Mouse (Mus musculus): ENCODE measurements around the gene Ikzf4. TPM values are rescaled to one million over a fixed set of nuclear protein-coding genes. Genes with fewer than 3 reads are reported as not detected.

Ikzf4 gene
- polyA plus RNA-seq, 1 experiment from 2014 or later = 0.18 TPM

DNA sequence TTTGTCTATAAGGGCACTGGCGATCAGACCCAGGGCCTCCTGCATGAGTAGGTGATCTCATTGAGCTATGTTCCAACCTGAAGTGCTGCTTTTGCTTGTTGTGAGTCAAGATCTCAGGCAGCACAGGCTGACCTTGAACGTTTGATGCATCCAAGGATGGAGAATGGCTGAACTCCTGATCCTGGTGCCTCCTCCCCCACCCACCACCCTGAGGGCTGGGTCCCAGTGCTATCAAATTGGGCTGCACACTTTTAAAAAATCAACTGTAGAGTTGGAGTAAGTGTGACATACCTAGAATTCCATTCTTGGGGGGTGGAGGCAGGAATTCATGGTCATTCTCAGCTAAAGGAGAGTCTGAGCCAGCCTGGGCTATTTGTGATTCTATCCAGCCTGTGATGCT lies 39.3 kb downstream of the Ikzf4 start:
- WGBS (ENCODE audit: insufficient replicate concordance) = 45% methylated on average over 2 of the region's 2 CpGs
- Histone ChIP-seq H3K27me3 (ENCODE audit: insufficient read depth, low read length) (no peaks in the 10 kb centered on the region), H3K4me3 (ENCODE audit: low read depth, low read length) (no peak overlapping the region), H3K36me3 (replicated peaks; ENCODE audit: insufficient read depth, low read length) (no peaks in the 10 kb centered on the region), H3K9me3 (ENCODE audit: low read length) (no peaks in the 10 kb centered on the region), H3K4me1 (ENCODE audit: insufficient read depth) (peaks cover 3% of the 10 kb centered on the region; the same call in 1 of the 2 replicates), H3K27ac (ENCODE audit: low read depth) (no peak overlapping the region), H3K9ac (replicated peaks) (no peak overlapping the region), H3K4me2 (ENCODE audit: low read depth, low read length) (no peak overlapping the region)
- TF ChIP-seq CTCF (IDR thresholded peaks at IDR 0.05; ENCODE audit: low read depth) (no peak), EP300 (IDR thresholded peaks at IDR 0.05; ENCODE audit: low read depth) (no peak)
- DNase-seq (no peak), ATAC-seq (no peak)

DNA sequence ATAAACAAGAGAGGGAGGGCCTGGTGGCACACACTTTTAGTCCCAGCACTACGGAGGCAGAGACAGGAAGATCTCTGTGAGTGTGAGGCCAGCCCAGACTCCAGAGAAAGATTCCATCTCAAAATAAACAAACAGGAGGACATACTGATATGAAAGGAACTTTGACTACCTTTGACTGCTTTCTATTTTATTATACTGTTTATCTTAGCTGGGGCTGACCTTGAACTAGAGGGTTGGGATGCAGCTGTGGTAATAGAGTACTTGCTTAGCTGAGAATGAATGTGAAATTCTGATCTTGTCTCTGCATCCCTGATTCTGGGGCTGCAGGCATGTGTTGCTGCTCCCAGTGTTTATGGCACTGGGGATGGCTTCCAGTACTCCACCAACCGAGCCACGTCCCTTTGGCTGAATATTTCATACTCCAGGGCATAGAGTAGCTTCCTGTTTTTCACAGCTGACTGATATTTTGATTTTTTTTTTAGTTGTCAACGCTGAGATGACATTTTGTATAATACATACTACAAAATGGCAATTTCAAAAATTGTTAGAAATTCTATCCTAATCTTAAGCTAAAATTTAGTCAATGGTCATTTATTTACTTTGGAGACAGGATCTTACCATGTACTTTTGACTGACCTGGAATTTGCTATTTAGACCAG lies 43.2 kb downstream of the Ikzf4 start:
- H3K27me3 ChIP-seq (ENCODE audit: insufficient read depth, low read length) = no peaks in the 10 kb centered on the region
- no peak overlapping the region for H3K4me3 ChIP-seq (ENCODE audit: low read depth, low read length)
- no peak for ATAC-seq
- no peak for DNase-seq
- no peaks in the 10 kb centered on the region for H3K9me3 ChIP-seq (ENCODE audit: low read length)
- WGBS (ENCODE audit: insufficient replicate concordance) = 47% methylated on average over 4 of the region's 4 CpGs
- peaks cover 5% of the 10 kb centered on the region; the same call in 1 of the 2 replicates for H3K4me1 ChIP-seq (ENCODE audit: insufficient read depth)
- H3K9ac ChIP-seq (replicated peaks) = no peak overlapping the region
- TF ChIP-seq EP300 (IDR thresholded peaks at IDR 0.05; ENCODE audit: low read depth) = no peak
- no peak for TF ChIP-seq CTCF (IDR thresholded peaks at IDR 0.05; ENCODE audit: low read depth)
- no peak overlapping the region for H3K4me2 ChIP-seq (ENCODE audit: low read depth, low read length)
- H3K36me3 ChIP-seq (replicated peaks; ENCODE audit: insufficient read depth, low read length) = no peaks in the 10 kb centered on the region
- H3K27ac ChIP-seq (ENCODE audit: low read depth) = no peak overlapping the region

DNA sequence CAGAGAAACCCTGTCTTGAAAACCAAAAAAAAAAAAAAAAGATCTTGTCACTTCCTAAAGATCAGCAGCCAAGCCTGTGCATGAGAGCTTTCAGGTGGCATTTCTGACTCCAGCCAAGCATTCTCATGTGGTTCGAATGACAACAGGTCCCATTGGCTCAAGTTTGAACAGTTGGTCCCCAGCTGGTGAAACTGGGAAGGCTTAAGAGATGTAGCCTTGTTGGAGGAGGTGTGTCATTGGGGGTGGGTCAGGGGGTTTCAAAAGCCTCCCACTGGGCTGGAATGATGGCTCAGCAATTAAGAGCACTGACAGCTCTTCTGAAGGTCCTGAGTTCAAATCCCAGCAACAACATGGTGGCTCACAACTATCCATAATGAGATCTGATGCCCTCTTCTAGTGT lies 44.3 kb downstream of the Ikzf4 start:
- no peak for ATAC-seq
- H3K9me3 ChIP-seq (ENCODE audit: low read length) = no peaks in the 10 kb centered on the region
- no peak overlapping the region for H3K9ac ChIP-seq (replicated peaks)
- no peak for TF ChIP-seq CTCF (IDR thresholded peaks at IDR 0.05; ENCODE audit: low read depth)
- no peak for TF ChIP-seq EP300 (IDR thresholded peaks at IDR 0.05; ENCODE audit: low read depth)
- no peak overlapping the region for H3K4me3 ChIP-seq (ENCODE audit: low read depth, low read length)
- WGBS (ENCODE audit: insufficient replicate concordance) = 75% methylated on average over 1 of the region's 1 CpGs
- H3K4me2 ChIP-seq (ENCODE audit: low read depth, low read length) = no peak overlapping the region
- no peak for DNase-seq
- no peaks in the 10 kb centered on the region for H3K27me3 ChIP-seq (ENCODE audit: insufficient read depth, low read length)
- H3K4me1 ChIP-seq (ENCODE audit: insufficient read depth) = peaks cover 5% of the 10 kb centered on the region; the same call in 1 of the 2 replicates
- no peaks in the 10 kb centered on the region for H3K36me3 ChIP-seq (replicated peaks; ENCODE audit: insufficient read depth, low read length)
- no peak overlapping the region for H3K27ac ChIP-seq (ENCODE audit: low read depth)

DNA sequence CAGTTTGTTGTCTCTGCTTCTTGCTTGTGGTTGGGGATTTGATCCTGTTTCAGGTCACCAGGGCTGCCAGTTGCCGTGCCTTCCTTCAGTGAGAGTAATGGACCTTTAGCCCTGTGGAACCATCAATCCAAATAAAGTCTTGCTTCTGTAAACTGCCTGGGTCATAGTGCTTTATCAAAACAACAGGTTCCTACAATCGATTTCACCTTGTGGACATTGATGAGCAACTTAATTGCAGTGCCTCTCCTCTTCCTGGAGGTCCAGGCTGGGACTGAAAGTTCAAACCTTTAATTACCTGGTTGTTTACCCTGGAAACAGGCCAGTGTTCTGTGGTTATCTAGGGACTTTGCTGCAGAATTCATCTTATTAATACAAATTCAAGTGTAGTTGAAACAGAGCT lies 47.3 kb downstream of the Ikzf4 start:
- ATAC-seq (peak; percentile 75), DNase-seq (no peak)
- no peaks in the 10 kb centered on the region for H3K36me3 ChIP-seq (replicated peaks; ENCODE audit: insufficient read depth, low read length)
- H3K9me3 ChIP-seq (ENCODE audit: low read length) = no peaks in the 10 kb centered on the region
- peak overlapping the region; percentile 16; the same call in 1 of the 2 replicates for H3K27ac ChIP-seq (ENCODE audit: low read depth)
- H3K9ac ChIP-seq (replicated peaks) = no peak overlapping the region
- WGBS (ENCODE audit: insufficient replicate concordance) = 33% methylated on average over 2 of the region's 2 CpGs
- H3K4me1 ChIP-seq (ENCODE audit: insufficient read depth) = peaks cover 5% of the 10 kb centered on the region; the same call in 1 of the 2 replicates
- TF ChIP-seq CTCF (IDR thresholded peaks at IDR 0.05; ENCODE audit: low read depth) (no peak), EP300 (IDR thresholded peaks at IDR 0.05; ENCODE audit: low read depth) (peak; percentile 66)
- H3K4me3 ChIP-seq (ENCODE audit: low read depth, low read length) = no peak overlapping the region
- no peak overlapping the region for H3K4me2 ChIP-seq (ENCODE audit: low read depth, low read length)
- no peaks in the 10 kb centered on the region for H3K27me3 ChIP-seq (ENCODE audit: insufficient read depth, low read length)

DNA sequence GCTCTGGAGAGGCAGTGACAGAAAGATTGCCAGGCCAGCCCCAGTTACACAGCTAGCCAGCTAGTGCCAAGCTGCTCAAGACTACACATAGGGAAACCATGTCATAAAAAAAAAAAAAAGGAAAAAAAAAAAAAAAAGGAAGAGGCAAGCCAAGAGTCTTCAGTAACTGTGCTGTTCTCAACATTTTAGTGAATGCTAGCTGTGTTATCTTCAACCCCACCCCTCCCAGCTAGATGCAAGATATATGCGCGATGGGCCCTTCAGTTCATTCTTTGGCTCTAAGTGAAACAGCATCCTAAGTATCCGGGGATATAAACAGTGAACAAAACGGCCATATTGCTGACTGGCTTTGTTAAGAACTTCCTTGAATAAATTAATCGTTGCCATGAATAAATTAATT lies 53.0 kb downstream of the Ikzf4 start:
- H3K4me2 ChIP-seq (ENCODE audit: low read depth, low read length) = no peak overlapping the region
- no peaks in the 10 kb centered on the region for H3K9me3 ChIP-seq (ENCODE audit: low read length)
- H3K4me3 ChIP-seq (ENCODE audit: low read depth, low read length) = no peak overlapping the region
- WGBS (ENCODE audit: insufficient replicate concordance) = 64% methylated on average over 5 of the region's 5 CpGs
- H3K27me3 ChIP-seq (ENCODE audit: insufficient read depth, low read length) = peaks cover 29% of the 10 kb centered on the region
- TF ChIP-seq EP300 (IDR thresholded peaks at IDR 0.05; ENCODE audit: low read depth) (no peak), CTCF (IDR thresholded peaks at IDR 0.05; ENCODE audit: low read depth) (no peak)
- DNase-seq = no peak
- no peak for ATAC-seq
- no peak overlapping the region for H3K27ac ChIP-seq (ENCODE audit: low read depth)
- H3K4me1 ChIP-seq (ENCODE audit: insufficient read depth) = peaks cover 4% of the 10 kb centered on the region; the same call in 1 of the 2 replicates
- H3K9ac ChIP-seq (replicated peaks) = no peak overlapping the region
- H3K36me3 ChIP-seq (replicated peaks; ENCODE audit: insufficient read depth, low read length) = no peaks in the 10 kb centered on the region

DNA sequence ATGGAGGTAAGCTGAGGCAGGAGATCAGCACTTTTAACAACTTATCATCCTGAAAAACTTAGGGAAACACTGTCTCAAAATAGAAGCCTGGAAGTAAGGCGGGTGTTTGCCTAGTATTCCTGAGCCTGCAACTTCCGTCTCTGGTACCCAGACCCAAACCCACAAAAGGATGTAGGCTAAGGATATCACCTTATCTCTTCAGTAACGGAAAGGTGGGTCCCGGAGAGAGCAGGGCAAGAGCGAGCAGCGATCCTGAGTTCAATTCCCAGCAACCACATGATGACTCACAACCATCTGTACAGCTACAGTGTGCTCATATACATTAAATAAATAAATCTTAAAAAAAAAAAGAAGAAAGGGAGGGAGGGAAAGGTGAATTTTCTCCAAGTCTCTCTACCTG lies 54.4 kb downstream of the Ikzf4 start:
- TF ChIP-seq CTCF (IDR thresholded peaks at IDR 0.05; ENCODE audit: low read depth) (no peak), EP300 (IDR thresholded peaks at IDR 0.05; ENCODE audit: low read depth) (no peak)
- no peaks in the 10 kb centered on the region for H3K9me3 ChIP-seq (ENCODE audit: low read length)
- no peaks in the 10 kb centered on the region for H3K36me3 ChIP-seq (replicated peaks; ENCODE audit: insufficient read depth, low read length)
- peaks cover 4% of the 10 kb centered on the region; the same call in 1 of the 2 replicates for H3K4me1 ChIP-seq (ENCODE audit: insufficient read depth)
- no peak for ATAC-seq
- 59% methylated on average over 6 of the region's 6 CpGs for WGBS (ENCODE audit: insufficient replicate concordance)
- no peak for DNase-seq
- H3K27me3 ChIP-seq (ENCODE audit: insufficient read depth, low read length) = peaks cover 40% of the 10 kb centered on the region
- no peak overlapping the region for H3K4me2 ChIP-seq (ENCODE audit: low read depth, low read length)
- no peak overlapping the region for H3K9ac ChIP-seq (replicated peaks)
- H3K27ac ChIP-seq (ENCODE audit: low read depth) = no peak overlapping the region
- H3K4me3 ChIP-seq (ENCODE audit: low read depth, low read length) = no peak overlapping the region
